18 mouse cellular contexts compared by ENCODE assay signal in the genomic region with DNA sequence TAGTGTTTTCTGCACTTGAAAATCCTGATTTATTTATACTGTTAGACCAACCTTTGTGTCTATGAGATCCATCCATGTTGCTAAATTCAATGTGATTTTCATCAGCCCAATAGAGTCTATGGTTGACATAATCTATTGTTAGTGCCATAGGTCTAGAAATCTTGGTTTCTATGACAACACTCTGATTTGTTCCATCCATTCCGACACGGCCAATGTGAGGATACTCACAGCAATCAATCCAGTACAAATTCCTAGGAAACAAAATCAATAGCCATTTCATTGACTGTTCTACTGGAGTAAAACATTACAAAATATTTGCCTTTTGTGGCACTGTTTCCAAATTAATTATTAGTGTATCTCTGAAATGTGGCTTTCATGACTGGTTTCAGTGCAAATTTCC.
"Had no signal": no experiment of that assay in that cellular context is flagged by ENCODE, and none has a peak within 500 bp of the region (broad histone marks: within the 10 kb centered on the region; RNA-seq: fewer than 3 reads in every experiment).

No protein-coding gene starts in this region.

- H3K9ac ChIP-seq: intestine, embryonic 15.5 days; liver, embryonic 13.5 days; liver, postnatal 0 days; lung, embryonic 15.5 days; neural tube, embryonic 15.5 days had no signal

- H3K27me3 ChIP-seq: intestine, embryonic 15.5 days; liver, embryonic 13.5 days; lung, embryonic 15.5 days; megakaryocyte, embryonic 14.5 days; neural tube, embryonic 15.5 days had no signal

- H3K4me3 ChIP-seq: intestine, embryonic 15.5 days; layer of hippocampus, adult 2 months; left cerebral cortex, adult 2 months; limb, embryonic 10.5 days; liver, embryonic 13.5 days; lung, embryonic 15.5 days; megakaryocyte, embryonic 14.5 days; neural tube, embryonic 15.5 days had no signal

- H3K27ac ChIP-seq: intestine, embryonic 15.5 days; layer of hippocampus, adult 2 months; left cerebral cortex, adult 2 months; limb, embryonic 10.5 days; liver, embryonic 13.5 days; lung, embryonic 15.5 days; macrophage; neural tube, embryonic 15.5 days had no signal

- H3K36me3 ChIP-seq: intestine, embryonic 15.5 days; limb, embryonic 10.5 days; liver, embryonic 13.5 days; lung, embryonic 15.5 days; neural tube, embryonic 15.5 days had no signal

- H3K4me2 ChIP-seq: intestine, embryonic 15.5 days; liver, embryonic 13.5 days; lung, embryonic 15.5 days; neural tube, embryonic 15.5 days had no signal

- H3K9me3 ChIP-seq: intestine, embryonic 15.5 days; limb, embryonic 10.5 days; liver, embryonic 13.5 days; lung, embryonic 15.5 days; megakaryocyte, embryonic 14.5 days; neural tube, embryonic 15.5 days had no signal

- H3K4me1 ChIP-seq: intestine, embryonic 15.5 days; limb, embryonic 10.5 days; liver, embryonic 13.5 days; lung, embryonic 15.5 days; megakaryocyte, embryonic 14.5 days; neural tube, embryonic 15.5 days had no signal

- ATAC-seq: intestine, embryonic 15.5 days; liver, postnatal 0 days had no signal

- DNase-seq: kidney, adult 18-20 months; kidney, postnatal 10 days; kidney, postnatal 4 days; liver, embryonic 13.5 days; liver, postnatal 0 days; lung, postnatal 14 days; right cerebral cortex, postnatal 4 days; spleen, adult 18-20 months; thymus, adult 18-20 months; thymus, postnatal 14 days had no signal
